Comparison of ENCODE assay signal across 9 mouse cellular contexts in the genomic region with DNA sequence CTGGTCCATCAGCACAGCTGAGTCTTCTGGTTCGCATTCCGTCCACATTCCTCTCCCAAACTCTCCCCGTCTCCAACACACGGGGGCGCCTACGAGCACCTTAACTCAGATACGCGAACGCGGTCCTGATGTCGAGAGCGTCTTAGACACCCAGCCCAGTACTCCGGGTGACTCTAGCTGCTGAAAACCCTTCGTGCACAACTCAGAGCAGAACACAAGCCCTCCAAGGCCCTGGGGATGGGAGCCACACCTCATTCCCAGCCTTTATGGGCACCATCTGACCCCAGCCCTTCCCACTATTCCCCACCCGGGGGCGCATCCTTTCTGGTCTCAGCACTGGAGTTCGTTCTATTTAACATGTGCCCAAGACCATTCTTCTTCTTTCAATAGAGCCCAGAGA. TPM values are rescaled to one million over a fixed set of nuclear protein-coding genes. Genes with fewer than 3 reads are reported as not detected.
DNase-seq lines count a peak whose midpoint lies in the region; ATAC-seq and TF ChIP-seq lines count a peak whose summit lies in the region.
"Had no signal": no experiment of that assay in that cellular context is flagged by ENCODE, and none has a peak within 500 bp of the region (broad histone marks: within the 10 kb centered on the region; RNA-seq: fewer than 3 reads in every experiment).

No protein-coding gene starts in this region.

- peaks cover 2 to 17% of the 10 kb centered on the region in 2 experiments; a peak in 2 of 4 replicates for H3K4me1 ChIP-seq in ES-E14 (ENCODE audit: control insufficient read depth in 2 of 2, insufficient read depth in 2 of 2, low read length in 2 of 2, poor library complexity in 1 of 2)
- peaks cover 25% of the 10 kb centered on the region for H3K4me1 ChIP-seq in cerebellum, adult 2 months (ENCODE audit: control insufficient read depth, insufficient read depth, low read length)
- H3K4me1 ChIP-seq in hindbrain, embryonic 13.5 days (replicated peaks) = peaks cover 41% of the 10 kb centered on the region

- no peak overlapping the region for H3K9ac ChIP-seq in ES-E14 (ENCODE audit: insufficient read depth, low read depth, low read length, poor library complexity, severe bottlenecking)
- 0 out of 2 replicates have a peak overlapping the region, but pooled peaks have one; percentile 39 for H3K9ac ChIP-seq in hindbrain, embryonic 13.5 days

- no peaks in the 10 kb centered on the region for H3K9me3 ChIP-seq in ES-E14 (ENCODE audit: control insufficient read depth, insufficient read depth, low read depth, low read length)
- H3K9me3 ChIP-seq in hindbrain, embryonic 13.5 days = no peaks in the 10 kb centered on the region

- H3K27me3 ChIP-seq in cerebellum, adult 2 months (ENCODE audit: control insufficient read depth, insufficient read depth, low read length) = no peaks in the 10 kb centered on the region
- 0 out of 2 replicates have a peak, but pooled peaks cover 6% of the 10 kb centered on the region for H3K27me3 ChIP-seq in hindbrain, embryonic 13.5 days

- peak overlapping the region in 1 of 2 experiments; percentile 48; a peak in 2 of 4 replicates for H3K4me3 ChIP-seq in ES-E14 (ENCODE audit: insufficient read depth in 1 of 2, low read depth in 1 of 2, low read length in 2 of 2, poor library complexity in 1 of 2, severe bottlenecking in 1 of 2)
- peak overlapping the region; percentile 48 for H3K4me3 ChIP-seq in cerebellum, adult 2 months (replicated peaks; ENCODE audit: insufficient read depth, low read depth, low read length)
- peak overlapping the region; percentile 33 for H3K4me3 ChIP-seq in hindbrain, embryonic 13.5 days

- in situ Hi-C loops in ES-E14 (cut with MboI; ENCODE audit: low sequenced_read_pairs in 2 of 2, unreplicated experiment in 2 of 2) = no loop called here

- WGBS in cerebellum, adult 2 months = under 1% methylated on average over 17 of the region's 17 CpGs
- WGBS in hindbrain, embryonic 13.5 days = under 1% methylated on average over 17 of the region's 17 CpGs

- peak; percentile 85 for TF ChIP-seq CTCF in cerebellum, adult 2 months (IDR thresholded peaks at IDR 0.05; ENCODE audit: borderline replicate concordance, insufficient read depth, low read depth, low read length)

- DNase-seq in ES-E14 (ENCODE audit: low read depth, low spot score) = peak; percentile 80
- peak; percentile 77 to 87 for DNase-seq in cerebellum, adult 2 months
- peak; percentile 80 to 83 for DNase-seq in layer of hippocampus, postnatal 14 days (ENCODE audit: low spot score in 2 of 2)
- peak; percentile 86 for DNase-seq in lung, postnatal 10 days
- peak; percentile 72 for DNase-seq in ovary, postnatal 14 days (ENCODE audit: low spot score)
- DNase-seq in thymus, postnatal 14 days = peak; percentile 79

- H3K27ac ChIP-seq in ES-E14 (ENCODE audit: insufficient read depth, low read depth, low read length, poor library complexity, severe bottlenecking) = no peak overlapping the region
- no peak overlapping the region for H3K27ac ChIP-seq in cerebellum, adult 2 months (ENCODE audit: insufficient read depth, low read length)
- peak overlapping the region; percentile 55 for H3K27ac ChIP-seq in hindbrain, embryonic 13.5 days
- H3K27ac ChIP-seq: macrophage had no signal

- peak; percentile 93 for ATAC-seq in frontal cortex, adult (ENCODE audit: low TSS enrichment)
- ATAC-seq in hindbrain, embryonic 13.5 days (ENCODE audit: low FRiP score) = peak; percentile 53

- H3K36me3 ChIP-seq in ES-E14 (ENCODE audit: control insufficient read depth, insufficient read depth, low read length, poor library complexity, severe bottlenecking) = no peaks in the 10 kb centered on the region
- no peaks in the 10 kb centered on the region for H3K36me3 ChIP-seq in hindbrain, embryonic 13.5 days

- no peak for TF ChIP-seq POLR2A in cerebellum, adult 2 months (IDR thresholded peaks at IDR 0.05; ENCODE audit: borderline replicate concordance, insufficient read depth, low read length)

- peak overlapping the region; percentile 60 for H3K4me2 ChIP-seq in hindbrain, embryonic 13.5 days

TF ChIP-seq in ES-E14, 5 proteins besides CTCF, POLR2A, EP300 and RAD21:
- TF ChIP-seq MAFK (IDR thresholded peaks at IDR 0.05; ENCODE audit: insufficient read depth, low read depth, low read length) (no peak), CHD2 (IDR thresholded peaks at IDR 0.05; ENCODE audit: low read depth, low read length) (no peak)

RNA-seq across cellular contexts. Expression of a gene that starts 27.3 kb away (rescaled TPM):
- 1.8 and 2.7 TPM in 2 replicates for total RNA-seq in ES-E14 (2012; rRNA removed)
- 2.2 TPM in 2 replicates for polyA plus RNA-seq in cerebellum, adult 2 months (2012; rRNA removed)
- polyA plus RNA-seq in hindbrain, embryonic 13.5 days (2015; fragmentation: Nextera tagmentation; extraction: Ambion mirVana) = 1.8 and 2.0 TPM in 2 replicates
- 1 to 10 TPM; 3.8 to 4.1 TPM for total RNA-seq in layer of hippocampus, postnatal 14 days (2021)
